Mouse (Mus musculus) ES-E14 (cell line): ENCODE measurements at regions not wholly inside any gene's neighbourhood (a gene's known extent, or its start where the extent isn't known, plus 50 kb on each side); places are given as distances from the start of the nearest gene placed in this dataset.

Experiments used
- CHD2 ChIP-seq: IDR thresholded peaks from 2 replicates; pipeline ENCODE4 v1.6.1; 2014; ENCODE audit warnings: mild to moderate bottlenecking, low read depth, low read length, inconsistent platforms
- HCFC1 ChIP-seq: IDR thresholded peaks from 2 replicates; pipeline ENCODE4 v1.6.1; 2012; ENCODE audit warnings: low read length, inconsistent platforms, borderline replicate concordance; ENCODE audit not compliant: insufficient read depth
- MAFK ChIP-seq: IDR thresholded peaks from 2 replicates; pipeline ENCODE4 v1.6.1; 2014; ENCODE audit warnings: mild to moderate bottlenecking, low read depth, low read length, inconsistent platforms; ENCODE audit not compliant: insufficient read depth
- ZC3H11A ChIP-seq: IDR thresholded peaks from 2 replicates; pipeline ENCODE4 v1.6.1; 2012; ENCODE audit warnings: low read depth, mild to moderate bottlenecking, inconsistent platforms, low read length, borderline replicate concordance
- ZNF384 ChIP-seq: IDR thresholded peaks from 2 replicates; pipeline ENCODE4 v1.6.1; 2012; ENCODE audit warnings: low read depth, low read length, inconsistent platforms

GRCm38 (mm10) chr16:8111329-8112116, 313.4 kb downstream of the Tmem114 start:
- TF ChIP-seq CHD2, result no peak
- TF ChIP-seq ZNF384, result no peak
- no peak for TF ChIP-seq MAFK
- TF ChIP-seq HCFC1, result no peak
- TF ChIP-seq ZC3H11A, result no peak
